Mouse (Mus musculus) lung, embryonic 16.5 days (tissue): ENCODE results near the gene Traf1. TPM values are rescaled to one million over a fixed set of nuclear protein-coding genes. Genes with fewer than 3 reads are reported as not detected.

Experiments
- ATAC-seq: fragments of 200-750 bp; cut with Nextera tagmentation; 2 replicates; pipeline ENCODE4 v1.8.0; 2017; ENCODE audit warnings: low read depth, mild to moderate bottlenecking, moderate library complexity
- H3K27ac ChIP-seq: fragments of 300-500 bp; sonication (generic); 2 replicates; pipeline ENCODE4 v1.5.1; 2014; ENCODE audit warnings: mild to moderate bottlenecking, control low read depth, low read length
- H3K27me3 ChIP-seq: fragments of 300-500 bp; sonication (generic); 2 replicates; pipeline ENCODE4 v1.6.1; 2014; ENCODE audit warnings: low read depth, low read length, mixed read lengths; ENCODE audit not compliant: control insufficient read depth, insufficient read depth
- H3K36me3 ChIP-seq: fragments of 300-500 bp; sonication (generic); 2 replicates; pipeline ENCODE4 v1.6.1; 2014; ENCODE audit warnings: low read length; ENCODE audit not compliant: control insufficient read depth, insufficient read depth
- H3K4me1 ChIP-seq: fragments of 300-500 bp; sonication (generic); replicated peaks from 2 replicates; pipeline ENCODE4 v1.6.1; 2014; ENCODE audit warnings: low read length, mixed read lengths; ENCODE audit not compliant: control insufficient read depth, insufficient read depth
- H3K4me2 ChIP-seq: fragments of 300-500 bp; sonication (generic); 2 replicates; pipeline ENCODE4 v1.6.1; 2014; ENCODE audit warnings: low read depth, low read length, control low read depth
- H3K4me3 ChIP-seq: fragments of 300-500 bp; sonication (generic); 2 replicates; pipeline ENCODE4 v1.5.1; 2014; ENCODE audit warnings: mild to moderate bottlenecking, low read length, control low read depth
- H3K9ac ChIP-seq: fragments of 300-500 bp; sonication (generic); 2 replicates; pipeline ENCODE4 v1.6.1; 2014; ENCODE audit warnings: low read length, control low read depth
- H3K9me3 ChIP-seq: fragments of 300-500 bp; sonication (generic); 2 replicates; pipeline ENCODE4 v1.6.1; 2016; ENCODE audit warnings: low read length; ENCODE audit not compliant: control insufficient read depth
- WGBS: fragments of 180-500 bp; shearing (Covaris S2); extraction: QIAGEN DNeasy Blood & Tissue Kit; methylation state at CpG from one replicate; pipeline ENCODE4 v1.1.7; 2014; 5-methylcytosine and 5-hydroxymethylcytosine counted together
- polyA plus RNA-seq: library from polyadenylated mRNA; unstranded; fragments of >200 nt; fragmentation: Nextera tagmentation; extraction: Ambion mirVana; gene quantifications from 2 replicates; pipeline ENCODE4 v1.2.1, GENCODE M21; 2015

Gene Traf1
- 4.3 and 4.7 TPM in 2 replicates for polyA plus RNA-seq

- H3K9ac ChIP-seq, result peak within 1 kb of the TSS; percentile 65
- no peaks in the 10 kb centered on the region for H3K36me3 ChIP-seq
- ATAC-seq, result peak; percentile 80
- peak within 1 kb of the TSS; percentile 19 for H3K27ac ChIP-seq
- peak within 1 kb of the TSS; percentile 43 for H3K4me3 ChIP-seq
- no peaks in the 10 kb centered on the region for H3K27me3 ChIP-seq
- 13% methylated on average over 20 of the region's 20 CpGs for WGBS
- H3K4me2 ChIP-seq, result peak within 1 kb of the TSS; percentile 73
- H3K4me1 ChIP-seq, result peaks cover 14% of the 10 kb centered on the region
- no peaks in the 10 kb centered on the region for H3K9me3 ChIP-seq
These were observed at the start of gene Traf1 for GRCm38 (mm10) chr2:34961481-34962036. Traf1 (minus strand) TSS chr2:34961772.

DNA sequence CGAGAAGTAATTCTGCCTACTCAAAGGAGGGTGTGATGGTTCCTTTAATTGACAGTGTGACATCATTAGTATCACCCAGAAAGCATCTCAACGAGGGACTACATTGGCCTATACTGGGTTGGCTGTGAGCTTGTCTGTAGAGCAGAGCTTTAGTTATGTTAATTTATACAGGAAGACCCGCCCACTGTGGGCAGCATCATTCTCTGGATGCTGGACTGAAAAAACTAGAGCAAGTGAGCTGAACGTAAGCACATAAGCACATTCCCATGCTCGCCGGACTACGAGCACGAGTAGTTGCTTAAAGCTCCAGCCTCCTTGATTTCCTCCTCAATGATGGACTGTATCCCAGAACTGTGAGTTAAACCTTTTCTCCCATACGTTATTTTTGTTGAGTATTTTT, 37.4 kb upstream of the Traf1 start:
- no peak for ATAC-seq
- no peak overlapping the region for H3K9ac ChIP-seq
- no peak overlapping the region for H3K4me2 ChIP-seq
- no peaks in the 10 kb centered on the region for H3K4me1 ChIP-seq
- no peaks in the 10 kb centered on the region for H3K27me3 ChIP-seq
- H3K36me3 ChIP-seq, result no peaks in the 10 kb centered on the region
- H3K4me3 ChIP-seq, result no peak overlapping the region
- WGBS, result 78% methylated on average over 9 of the region's 9 CpGs
- no peaks in the 10 kb centered on the region for H3K9me3 ChIP-seq
- H3K27ac ChIP-seq, result no peak overlapping the region

- Histone ChIP-seq H3K36me3 (no peaks in the 10 kb centered on the region), H3K9ac (no peak overlapping the region), H3K4me1 (no peaks in the 10 kb centered on the region), H3K27me3 (no peaks in the 10 kb centered on the region; the same call in 1 of the 2 replicates), H3K27ac (no peak overlapping the region), H3K4me3 (no peak overlapping the region), H3K9me3 (no peaks in the 10 kb centered on the region), H3K4me2 (no peak overlapping the region)
- no peak for ATAC-seq
- 78% methylated on average over 5 of the region's 5 CpGs for WGBS
These were observed 34.9 kb upstream of the Traf1 start for GRCm38 (mm10) chr2:34996506-34996905.

- Histone ChIP-seq H3K4me1 (no peaks in the 10 kb centered on the region), H3K27me3 (no peaks in the 10 kb centered on the region; the same call in 1 of the 2 replicates), H3K9ac (no peak overlapping the region), H3K4me3 (no peak overlapping the region), H3K4me2 (no peak overlapping the region), H3K27ac (no peak overlapping the region), H3K36me3 (no peaks in the 10 kb centered on the region), H3K9me3 (no peaks in the 10 kb centered on the region)
- ATAC-seq, result no peak
- WGBS, result 78% methylated on average over 5 of the region's 5 CpGs
These were observed 32.3 kb upstream of the Traf1 start for GRCm38 (mm10) chr2:34993696-34994356.

GRCm38 (mm10) chr2:34992729-34993695, 31.4 kb upstream of the Traf1 start:
- H3K9ac ChIP-seq, result no peak overlapping the region
- no peak overlapping the region for H3K27ac ChIP-seq
- no peaks in the 10 kb centered on the region for H3K4me1 ChIP-seq
- no peaks in the 10 kb centered on the region for H3K36me3 ChIP-seq
- ATAC-seq, result no peak
- H3K4me3 ChIP-seq, result no peak overlapping the region
- H3K27me3 ChIP-seq, result no peaks in the 10 kb centered on the region; the same call in 1 of the 2 replicates
- WGBS, result 17% methylated on average over 9 of the region's 9 CpGs
- H3K4me2 ChIP-seq, result no peak overlapping the region
- H3K9me3 ChIP-seq, result no peaks in the 10 kb centered on the region

GRCm38 (mm10) chr2:34991966-34992365, 30.4 kb upstream of the Traf1 start:
- WGBS, result 77% methylated on average over 3 of the region's 3 CpGs
- H3K36me3 ChIP-seq, result no peaks in the 10 kb centered on the region
- no peak overlapping the region for H3K27ac ChIP-seq
- no peak overlapping the region for H3K9ac ChIP-seq
- H3K4me2 ChIP-seq, result no peak overlapping the region
- H3K9me3 ChIP-seq, result no peaks in the 10 kb centered on the region
- ATAC-seq, result no peak
- no peaks in the 10 kb centered on the region for H3K4me1 ChIP-seq
- no peak overlapping the region for H3K4me3 ChIP-seq
- no peaks in the 10 kb centered on the region; the same call in 1 of the 2 replicates for H3K27me3 ChIP-seq

DNA sequence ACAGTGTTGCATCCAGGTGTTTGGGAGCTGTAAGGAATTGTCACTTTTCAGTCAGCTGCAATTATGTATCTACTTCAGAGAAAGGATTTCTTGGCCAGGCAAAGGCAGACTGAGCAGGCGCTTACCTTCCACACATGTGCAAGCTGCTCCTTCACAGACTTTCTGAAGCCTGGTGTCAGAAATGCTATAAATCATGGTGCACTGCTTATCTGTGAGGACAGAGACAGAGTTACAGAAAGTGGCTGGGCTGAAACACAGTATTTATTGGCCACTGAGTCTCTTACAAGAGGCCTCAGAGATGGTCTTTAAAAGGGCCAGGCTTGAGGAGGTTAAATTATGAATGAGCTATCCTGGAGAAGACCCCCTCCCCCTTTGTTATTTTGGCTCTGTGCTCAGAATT, 28.2 kb upstream of the Traf1 start:
- no peak overlapping the region for H3K4me2 ChIP-seq
- H3K9me3 ChIP-seq, result no peaks in the 10 kb centered on the region
- no peak overlapping the region for H3K4me3 ChIP-seq
- no peak overlapping the region for H3K9ac ChIP-seq
- no peaks in the 10 kb centered on the region for H3K4me1 ChIP-seq
- WGBS, result 50% methylated on average over 1 of the region's 1 CpGs
- ATAC-seq, result no peak
- no peak overlapping the region for H3K27ac ChIP-seq
- no peaks in the 10 kb centered on the region for H3K36me3 ChIP-seq
- H3K27me3 ChIP-seq, result no peaks in the 10 kb centered on the region; the same call in 1 of the 2 replicates

DNA sequence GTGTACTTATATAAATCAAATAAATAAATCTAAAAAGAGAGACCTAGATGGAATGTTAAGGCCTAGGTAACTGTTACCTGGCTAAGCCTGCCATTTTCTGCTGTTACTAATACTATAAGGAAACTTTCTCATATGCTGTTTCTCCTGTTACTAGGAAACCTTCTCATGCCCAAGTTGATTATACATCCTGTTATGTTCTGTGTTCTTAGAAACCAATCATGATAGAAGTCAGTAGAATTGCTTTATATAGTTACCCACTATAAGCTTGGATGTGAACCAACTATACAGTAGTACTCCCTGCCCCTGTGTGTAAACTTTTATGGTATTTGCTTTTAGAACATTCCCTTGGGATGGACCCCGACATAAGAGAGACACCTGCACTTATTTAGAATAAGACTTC, 26.0 kb upstream of the Traf1 start:
- no peak for ATAC-seq
- WGBS, result 49% methylated on average over 1 of the region's 1 CpGs
- Histone ChIP-seq H3K9me3 (no peaks in the 10 kb centered on the region), H3K27me3 (no peaks in the 10 kb centered on the region), H3K4me3 (no peak overlapping the region), H3K9ac (no peak overlapping the region), H3K4me2 (no peak overlapping the region), H3K36me3 (no peaks in the 10 kb centered on the region), H3K27ac (no peak overlapping the region), H3K4me1 (no peaks in the 10 kb centered on the region)

- no peak for ATAC-seq
- Histone ChIP-seq H3K4me3 (no peak overlapping the region), H3K36me3 (no peaks in the 10 kb centered on the region), H3K9ac (no peak overlapping the region), H3K27me3 (no peaks in the 10 kb centered on the region), H3K9me3 (no peaks in the 10 kb centered on the region), H3K4me2 (no peak overlapping the region), H3K27ac (no peak overlapping the region), H3K4me1 (no peaks in the 10 kb centered on the region)
- WGBS, result 73% methylated on average over 8 of the region's 8 CpGs
These were observed 23.3 kb upstream of the Traf1 start for GRCm38 (mm10) chr2:34984885-34985284.
